8 mouse cellular contexts compared by ENCODE assay signal in genomic region chr5:30281291-30281732, GRCm38 (mm10). TPM values are rescaled to one million over a fixed set of nuclear protein-coding genes. Genes with fewer than 3 reads are reported as not detected.
DNase-seq lines count a peak whose midpoint lies in the region; ATAC-seq and TF ChIP-seq lines count a peak whose summit lies in the region.

Gene Drc1 (plus strand): TSS chr5:30281388.

- WGBS in cerebellum, adult 2 months: 2% methylated on average over 26 of the region's 26 CpGs
- under 1% methylated on average over 26 of the region's 26 CpGs for WGBS in forebrain, postnatal 0 days
- WGBS in hindbrain, embryonic 15.5 days: 2% methylated on average over 26 of the region's 26 CpGs
- 2% methylated on average over 26 of the region's 26 CpGs for WGBS in midbrain, embryonic 15.5 days

- intact Hi-C loops in left cerebral cortex, postnatal 4 days (cut with DNase I): no loop called here

- TF ChIP-seq POLR2A in cerebellum, adult 2 months (IDR thresholded peaks at IDR 0.05; ENCODE audit: borderline replicate concordance, insufficient read depth, low read length): no peak

- TF ChIP-seq CTCF in cerebellum, adult 2 months (IDR thresholded peaks at IDR 0.05; ENCODE audit: borderline replicate concordance, insufficient read depth, low read depth, low read length): no peak
- TF ChIP-seq CTCF in forebrain, postnatal 0 days (IDR thresholded peaks at IDR 0.05; ENCODE audit: low read depth): no peak

- H3K27me3 ChIP-seq in cerebellum, adult 2 months (ENCODE audit: control insufficient read depth, insufficient read depth, low read length): no peaks in the 10 kb centered on the region
- no peaks in the 10 kb centered on the region for H3K27me3 ChIP-seq in forebrain, postnatal 0 days (ENCODE audit: insufficient read depth, low read length)
- H3K27me3 ChIP-seq in hindbrain, embryonic 15.5 days: no peaks in the 10 kb centered on the region
- H3K27me3 ChIP-seq in midbrain, embryonic 15.5 days (replicated peaks): no peaks in the 10 kb centered on the region

- peak within 1 kb of the TSS; percentile 66 for H3K4me2 ChIP-seq in forebrain, postnatal 0 days (ENCODE audit: low read depth)
- peak within 1 kb of the TSS; percentile 77 for H3K4me2 ChIP-seq in hindbrain, embryonic 15.5 days
- peak within 1 kb of the TSS; percentile 85 for H3K4me2 ChIP-seq in midbrain, embryonic 15.5 days

- peaks cover 2% of the 10 kb centered on the region for H3K4me1 ChIP-seq in cerebellum, adult 2 months (ENCODE audit: control insufficient read depth, insufficient read depth, low read length)
- no peaks in the 10 kb centered on the region for H3K4me1 ChIP-seq in forebrain, postnatal 0 days (ENCODE audit: insufficient read depth)
- peaks cover 7% of the 10 kb centered on the region; the same call in 1 of the 2 replicates for H3K4me1 ChIP-seq in hindbrain, embryonic 15.5 days (replicated peaks)
- H3K4me1 ChIP-seq in midbrain, embryonic 15.5 days: peaks cover 6% of the 10 kb centered on the region

- H3K9me3 ChIP-seq in forebrain, postnatal 0 days (ENCODE audit: low read length): 0 out of 2 replicates have a peak, but pooled peaks cover 6% of the 10 kb centered on the region
- no peaks in the 10 kb centered on the region for H3K9me3 ChIP-seq in hindbrain, embryonic 15.5 days
- peaks cover 5% of the 10 kb centered on the region; the same call in 1 of the 2 replicates for H3K9me3 ChIP-seq in midbrain, embryonic 15.5 days

- peak; percentile 38 for DNase-seq in adrenal gland, adult 2 months
- no peak for DNase-seq in adrenal gland, adult 18-20 months (ENCODE audit: low spot score in 2 of 2)
- peak; percentile 66 to 69 for DNase-seq in cerebellum, adult 2 months
- peak; percentile 87 for DNase-seq in forebrain, postnatal 0 days
- peak; percentile 61 for DNase-seq in left cerebral cortex, postnatal 4 days
- DNase-seq in thymus, postnatal 25 days: peak; percentile 25

- no peak within 1 kb of the TSS for H3K27ac ChIP-seq in cerebellum, adult 2 months (ENCODE audit: insufficient read depth, low read length)
- peak within 1 kb of the TSS; percentile 42 for H3K27ac ChIP-seq in forebrain, postnatal 0 days (ENCODE audit: low read depth, low read length)
- H3K27ac ChIP-seq in hindbrain, embryonic 15.5 days (replicated peaks): peak within 1 kb of the TSS; percentile 65; the same call in 1 of the 2 replicates
- H3K27ac ChIP-seq in midbrain, embryonic 15.5 days: peak within 1 kb of the TSS; percentile 62

- peak; percentile 98 for ATAC-seq in forebrain, postnatal 0 days
- ATAC-seq in hindbrain, embryonic 15.5 days (ENCODE audit: low FRiP score, low read depth): peak; percentile 93
- ATAC-seq in midbrain, embryonic 15.5 days (replicated peaks): peak; percentile 97

- peak within 1 kb of the TSS; percentile 66 for H3K9ac ChIP-seq in forebrain, postnatal 0 days
- H3K9ac ChIP-seq in hindbrain, embryonic 15.5 days: peak within 1 kb of the TSS; percentile 49
- peak within 1 kb of the TSS; percentile 61 for H3K9ac ChIP-seq in midbrain, embryonic 15.5 days

- no peaks in the 10 kb centered on the region for H3K36me3 ChIP-seq in forebrain, postnatal 0 days (ENCODE audit: insufficient read depth)
- no peaks in the 10 kb centered on the region for H3K36me3 ChIP-seq in hindbrain, embryonic 15.5 days
- H3K36me3 ChIP-seq in midbrain, embryonic 15.5 days (replicated peaks): no peaks in the 10 kb centered on the region

- H3K4me3 ChIP-seq in cerebellum, adult 2 months (replicated peaks; ENCODE audit: insufficient read depth, low read depth, low read length): peak within 1 kb of the TSS; percentile 70
- peak within 1 kb of the TSS; percentile 56 for H3K4me3 ChIP-seq in forebrain, postnatal 0 days (ENCODE audit: low read depth, low read length)
- H3K4me3 ChIP-seq in hindbrain, embryonic 15.5 days: peak within 1 kb of the TSS; percentile 49
- peak within 1 kb of the TSS; percentile 64 for H3K4me3 ChIP-seq in midbrain, embryonic 15.5 days

RNA-seq across cellular contexts. Expression of gene Drc1, which starts in this region (rescaled TPM):
- under 1 TPM; 0.49 to 0.59 TPM for total RNA-seq in adrenal gland, adult 2 months (2021)
- 0.11 TPM in 1 of 2 replicates, not detected in the other for polyA plus RNA-seq in adrenal gland, adult 2 months (2012; rRNA removed)
- total RNA-seq in adrenal gland, adult 18-20 months (2021): under 1 TPM; 0.61 to 0.66 TPM
- polyA plus RNA-seq in cerebellum, adult 2 months (2012; rRNA removed): 2.4 and 2.5 TPM in 2 replicates
- 12.7 and 16.9 TPM in 2 replicates for total RNA-seq in forebrain, postnatal 0 days (2014; rRNA removed)
- polyA plus RNA-seq in forebrain, postnatal 0 days (2015; fragmentation: Nextera tagmentation; extraction: Ambion mirVana): 9.5 and 14.7 TPM in 2 replicates
- 5.9 and 6.0 TPM in 2 replicates for polyA plus RNA-seq in hindbrain, embryonic 15.5 days (2015; fragmentation: Nextera tagmentation; extraction: Ambion mirVana)
- 10 to 100 TPM; 12.6 to 14.6 TPM for total RNA-seq in left cerebral cortex, postnatal 4 days (2021)
- polyA plus RNA-seq in midbrain, embryonic 15.5 days (2015; fragmentation: Nextera tagmentation; extraction: Ambion mirVana): 7.2 and 7.4 TPM in 2 replicates

Comparison
In these comparisons a context has a peak if more than half of its experiments do, and no peak if none do; other contexts are left out.
1. Peak in DNase-seq in adrenal gland, adult 2 months; RNA of the gene not detected or under 1 TPM.
2. DNase-seq: peak in cerebellum, adult 2 months (2 of 2), forebrain, postnatal 0 days (single experiment), left cerebral cortex, postnatal 4 days (single experiment) and thymus, postnatal 25 days (single experiment); none in adrenal gland, adult 18-20 months (0 of 2).
3. Peak in every context shown above with its lines, with median percentiles within 50 percentile points of each other: H3K4me3 ChIP-seq, ATAC-seq, H3K4me2 ChIP-seq and H3K9ac ChIP-seq.